Mouse (Mus musculus): ENCODE measurements around the gene Ranbp9. TPM values are rescaled to one million over a fixed set of nuclear protein-coding genes. Genes with fewer than 3 reads are reported as not detected.

The Ranbp9 gene
- total and polyA plus RNA-seq, 3 experiments = 17.1 to 25.9 TPM; not detected in 1

DNA sequence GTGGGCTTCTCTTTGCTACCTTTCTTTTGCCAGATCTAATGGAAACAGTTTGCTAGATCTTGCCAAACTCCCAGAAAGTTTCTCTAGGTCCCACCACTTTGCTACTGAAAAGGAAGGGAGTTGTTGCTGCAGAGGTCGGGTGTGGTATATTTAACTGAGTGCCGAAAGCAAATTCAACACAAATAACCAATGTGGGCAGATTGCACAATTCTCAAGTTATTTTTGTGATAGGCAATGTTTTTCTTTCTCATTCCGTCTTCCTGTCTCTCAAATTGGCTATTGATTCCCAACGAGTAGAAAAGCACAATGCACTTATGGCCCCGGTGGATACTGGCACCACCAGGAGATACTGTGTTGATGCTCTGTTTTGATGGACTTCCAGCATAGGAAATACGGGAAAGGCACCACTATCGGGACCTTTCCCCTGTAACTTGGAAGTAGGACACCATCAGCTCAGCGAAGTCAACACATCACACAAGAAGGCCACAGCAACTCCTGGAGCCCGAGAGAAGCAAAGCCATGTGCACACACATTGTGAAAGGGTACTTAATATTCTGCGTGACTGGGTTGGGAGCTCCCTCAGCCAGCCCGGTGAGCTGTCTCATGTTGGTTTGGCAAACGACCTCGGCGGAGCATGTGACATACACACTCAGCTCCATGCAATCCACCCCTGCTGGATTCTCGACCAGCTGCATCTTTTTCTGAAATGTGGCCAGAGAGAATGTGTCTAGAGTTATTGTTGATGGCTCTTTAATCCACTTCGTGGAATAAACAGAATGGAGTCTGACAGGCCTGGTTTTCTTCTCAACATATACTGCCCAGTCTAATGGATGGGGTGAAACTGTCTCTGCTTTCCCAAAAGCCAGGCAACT, 43.6 kb upstream of the Ranbp9 start:
- Histone ChIP-seq H3K4me3 (ENCODE audit: control insufficient read depth in 1 of 2, insufficient read depth in 1 of 2, low read depth in 2 of 2, low read length in 2 of 2) (no peak overlapping the region), H3K27me3 (ENCODE audit: control insufficient read depth in 1 of 2, insufficient read depth in 2 of 2, low read length in 2 of 2) (no peaks in the 10 kb centered on the region), H3K27ac (ENCODE audit: control insufficient read depth, low read depth, low read length) (no peak overlapping the region), H3K36me3 (ENCODE audit: control insufficient read depth in 1 of 2, insufficient read depth in 2 of 2, low read length in 2 of 2) (no peaks in the 10 kb centered on the region), H3K4me1 (ENCODE audit: control insufficient read depth in 1 of 2, insufficient read depth in 2 of 2, low read length in 2 of 2) (no peaks in the 10 kb centered on the region), H3K9ac (ENCODE audit: control insufficient read depth, low read depth, low read length, poor library complexity, severe bottlenecking) (no peak overlapping the region), H3K79me2 (ENCODE audit: control insufficient read depth, insufficient read depth, low read length, poor library complexity) (no peaks in the 10 kb centered on the region), H3K9me3 (replicated peaks; ENCODE audit: insufficient read depth, low read length) (no peaks in the 10 kb centered on the region)
- DNase-seq (ENCODE audit: low read depth, low spot score) = no peak
- TF ChIP-seq MAFK (IDR thresholded peaks at IDR 0.05; ENCODE audit: borderline replicate concordance, low read depth, low read length) = no peak

DNA sequence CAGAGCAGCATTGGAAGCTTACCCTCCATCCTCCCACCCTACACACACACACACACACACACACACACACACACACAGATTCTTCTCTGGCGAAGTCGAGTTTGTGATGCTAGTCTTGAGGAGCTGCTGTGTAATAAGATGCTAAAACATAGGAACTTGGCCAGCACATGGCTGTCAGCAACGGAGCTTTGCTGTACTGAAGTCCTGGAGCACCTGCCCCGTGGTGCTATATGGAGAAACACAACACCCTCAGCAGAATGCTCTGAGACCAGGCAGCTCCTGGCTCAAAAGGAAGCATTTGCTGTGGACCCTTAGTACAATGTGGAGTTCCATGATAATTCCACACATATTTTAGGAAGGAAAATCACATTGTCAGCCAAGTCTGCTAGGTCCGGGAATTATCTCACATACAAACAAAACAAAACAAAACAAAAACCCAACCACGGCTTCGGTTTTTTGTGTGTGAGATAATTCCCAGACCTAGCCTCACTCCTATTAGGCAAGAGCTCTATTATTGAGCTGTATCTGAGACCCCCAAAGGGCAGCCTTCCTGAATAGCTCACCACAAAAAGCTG, 42.9 kb upstream of the Ranbp9 start:
- no peak overlapping the region for H3K27ac ChIP-seq (ENCODE audit: control insufficient read depth, low read depth, low read length)
- TF ChIP-seq HCFC1 (IDR thresholded peaks at IDR 0.05; ENCODE audit: low read depth, low read length) (no peak), ZMIZ1 (IDR thresholded peaks at IDR 0.05; ENCODE audit: low read depth, low read length) (no peak), KAT2A (conservative IDR thresholded peaks at IDR 0.05; ENCODE audit: low read depth, low read length) (no peak), MAX (IDR thresholded peaks at IDR 0.05; ENCODE audit: low read length) (no peak), MYC (IDR thresholded peaks at IDR 0.05; ENCODE audit: low read depth, low read length) (no peak), TCF12 (IDR thresholded peaks at IDR 0.05; ENCODE audit: low read depth, low read length) (no peak), RCOR1 (IDR thresholded peaks at IDR 0.05; ENCODE audit: low read depth, low read length) (no peak), CTCF (IDR thresholded peaks at IDR 0.05 in 2 of 3, conservative IDR thresholded peaks at IDR 0.05 in 1 of 3; ENCODE audit: control insufficient read depth in 1 of 3, insufficient read depth in 1 of 3, low read depth in 2 of 3, low read length in 3 of 3, poor library complexity in 1 of 3, severe bottlenecking in 1 of 3) (no peak), GATA1 (IDR thresholded peaks at IDR 0.05; ENCODE audit: low read depth, low read length) (no peak)
- H3K9ac ChIP-seq (ENCODE audit: control insufficient read depth, low read depth, low read length, poor library complexity, severe bottlenecking) = no peak overlapping the region
- no peak overlapping the region for H3K4me3 ChIP-seq (ENCODE audit: control insufficient read depth in 1 of 2, insufficient read depth in 1 of 2, low read depth in 2 of 2, low read length in 2 of 2)
- no peaks in the 10 kb centered on the region for H3K9me3 ChIP-seq (replicated peaks; ENCODE audit: insufficient read depth, low read length)
- H3K4me1 ChIP-seq (ENCODE audit: control insufficient read depth in 1 of 2, insufficient read depth in 2 of 2, low read length in 2 of 2) = no peaks in the 10 kb centered on the region
- no peaks in the 10 kb centered on the region for H3K36me3 ChIP-seq (ENCODE audit: control insufficient read depth in 1 of 2, insufficient read depth in 2 of 2, low read length in 2 of 2)
- no peak for DNase-seq (ENCODE audit: low read depth, low spot score)
- H3K79me2 ChIP-seq (ENCODE audit: control insufficient read depth, insufficient read depth, low read length, poor library complexity) = no peaks in the 10 kb centered on the region
- H3K27me3 ChIP-seq (ENCODE audit: control insufficient read depth in 1 of 2, insufficient read depth in 2 of 2, low read length in 2 of 2) = no peaks in the 10 kb centered on the region

DNA sequence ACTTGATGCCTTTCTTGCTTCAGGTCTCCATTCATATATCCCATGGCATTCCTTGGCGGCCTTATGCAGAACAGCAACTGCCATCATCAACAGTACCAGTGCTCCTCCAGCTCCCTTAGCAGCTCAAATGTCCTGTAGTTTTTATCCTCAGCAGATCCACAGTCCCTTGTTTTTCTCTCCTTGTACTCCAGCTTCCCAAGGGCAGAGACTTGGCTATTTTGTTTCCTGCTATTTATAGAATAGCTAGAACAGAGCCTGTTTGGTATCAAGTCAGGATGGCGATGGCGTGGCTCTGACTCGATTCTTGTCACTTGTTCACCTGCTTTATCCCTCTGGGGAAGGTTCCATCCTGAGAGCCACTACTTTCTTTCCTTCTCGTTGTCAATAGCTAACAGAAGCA, 40.9 kb upstream of the Ranbp9 start:
- Histone ChIP-seq H3K9ac (ENCODE audit: control insufficient read depth, low read depth, low read length, poor library complexity, severe bottlenecking) (no peak overlapping the region), H3K27ac (ENCODE audit: control insufficient read depth, low read depth, low read length) (no peak overlapping the region), H3K4me1 (ENCODE audit: control insufficient read depth in 1 of 2, insufficient read depth in 2 of 2, low read length in 2 of 2) (no peaks in the 10 kb centered on the region), H3K4me3 (ENCODE audit: control insufficient read depth in 1 of 2, insufficient read depth in 1 of 2, low read depth in 2 of 2, low read length in 2 of 2) (no peak overlapping the region), H3K36me3 (ENCODE audit: control insufficient read depth in 1 of 2, insufficient read depth in 2 of 2, low read length in 2 of 2) (no peaks in the 10 kb centered on the region), H3K9me3 (replicated peaks; ENCODE audit: insufficient read depth, low read length) (no peaks in the 10 kb centered on the region), H3K79me2 (ENCODE audit: control insufficient read depth, insufficient read depth, low read length, poor library complexity) (no peaks in the 10 kb centered on the region), H3K27me3 (ENCODE audit: control insufficient read depth in 1 of 2, insufficient read depth in 2 of 2, low read length in 2 of 2) (0 out of 4 replicates have a peak, but pooled peaks cover 0 to 1% of the 10 kb centered on the region in 2 experiments)
- no peak for DNase-seq (ENCODE audit: low read depth, low spot score)
- no peak for TF ChIP-seq MAZ (IDR thresholded peaks at IDR 0.05; ENCODE audit: low read depth, low read length)
- TF ChIP-seq RAD21 (IDR thresholded peaks at IDR 0.05; ENCODE audit: low read depth, low read length) = no peak
- no peak for TF ChIP-seq EP300 (IDR thresholded peaks at IDR 0.05; ENCODE audit: low read depth in 1 of 2, low read length in 2 of 2)
- no peak for TF ChIP-seq ZC3H11A (IDR thresholded peaks at IDR 0.05; ENCODE audit: low read depth, low read length)
- no peak for TF ChIP-seq CTCF (IDR thresholded peaks at IDR 0.05 in 2 of 3, conservative IDR thresholded peaks at IDR 0.05 in 1 of 3; ENCODE audit: control insufficient read depth in 1 of 3, insufficient read depth in 1 of 3, low read depth in 2 of 3, low read length in 3 of 3, poor library complexity in 1 of 3, severe bottlenecking in 1 of 3)
- no peak for TF ChIP-seq GABPA (IDR thresholded peaks at IDR 0.05; ENCODE audit: low read depth, low read length)
- TF ChIP-seq UBTF (IDR thresholded peaks at IDR 0.05; ENCODE audit: borderline replicate concordance, insufficient read depth, low read depth, low read length) = no peak
- TF ChIP-seq GATA1 (IDR thresholded peaks at IDR 0.05; ENCODE audit: low read depth, low read length) = no peak
